Mouse (Mus musculus) adrenal gland, postnatal 36 days (tissue): Measurements from ENCODE around the gene Agpat1. TPM values are rescaled to one million over a fixed set of nuclear protein-coding genes. Genes with fewer than 3 reads are reported as not detected.
A peak's percentile ranks its signal among the peaks of the same experiment; 100 is the strongest.

Source experiments
- DNase-seq, 2 experiments: peaks; one replicate each; pipeline ENCODE4 v3.0.0; 2021; ENCODE audit warnings: mixed read lengths in 1 of 2
- total RNA-seq, 2 experiments: library from RNA; stranded (reverse); gene quantifications; 2 replicates each; pipeline ENCODE4 v1.2.3; 2021

Agpat1 gene
- total RNA-seq, 2 experiments from 2014 or later: 99.4 to 109 TPM

- no peak for DNase-seq
Measured at GRCm38 (mm10) chr17:34652546-34652945, 48.5 kb downstream of the Agpat1 start.

- no peak for DNase-seq
Measured at GRCm38 (mm10) chr17:34652985-34653384, 48.9 kb downstream of the Agpat1 start.

DNA sequence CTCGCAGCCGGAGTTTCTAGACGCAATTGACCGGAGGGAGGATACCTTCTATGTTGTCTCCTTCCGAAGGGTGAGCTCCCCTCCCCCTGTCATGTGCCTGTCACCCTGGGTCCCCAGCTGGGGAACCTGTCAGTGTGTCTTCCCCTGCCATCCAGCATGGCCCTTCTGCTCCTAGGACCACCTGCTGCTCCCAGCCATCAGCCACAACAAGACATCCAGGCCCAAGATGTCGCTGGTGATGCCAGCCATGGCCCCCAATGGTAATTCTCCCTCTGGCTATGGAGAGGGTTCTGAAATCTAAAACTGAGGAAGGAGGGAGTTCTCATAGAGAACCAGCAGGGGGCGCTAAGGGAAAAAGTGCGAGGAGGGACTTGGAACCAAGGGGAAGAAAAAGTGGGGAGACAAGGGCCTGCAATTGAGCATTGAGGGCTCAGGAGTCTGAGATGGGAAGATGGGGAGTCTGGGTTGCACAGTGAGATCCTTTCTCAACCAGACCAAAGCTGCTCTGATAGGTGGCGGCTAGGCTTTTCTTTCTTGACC is 49.8 kb downstream of the Agpat1 start:
- DNase-seq: peak; percentile 59 to 80

DNA sequence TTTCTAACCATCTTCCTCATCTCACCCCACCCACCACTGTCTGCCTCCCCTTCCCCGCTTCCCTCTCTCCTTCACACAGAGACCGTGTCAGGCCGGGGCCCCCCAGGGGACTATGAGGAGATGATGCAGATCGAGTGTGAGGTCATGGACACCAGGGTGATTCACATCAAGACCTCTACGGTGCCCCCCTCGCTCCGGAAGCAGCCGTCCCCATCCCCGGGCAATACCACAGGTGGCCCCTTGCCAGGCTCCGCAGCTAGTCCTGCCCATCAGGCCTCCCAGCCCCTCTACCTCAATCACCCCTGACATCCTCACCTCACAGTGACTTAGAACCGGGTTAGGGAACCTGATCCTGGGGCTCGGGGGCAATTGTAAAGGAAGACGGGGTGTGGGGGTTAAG is 50.3 kb downstream of the Agpat1 start:
- no peak for DNase-seq

GRCm38 (mm10) chr17:34655160-34655559 is 51.1 kb downstream of the Agpat1 start:
- peak; percentile 70 to 75 for DNase-seq

- peak; percentile 88 to 92 for DNase-seq
Measured at GRCm38 (mm10) chr17:34655581-34655991, 51.5 kb downstream of the Agpat1 start.

DNA sequence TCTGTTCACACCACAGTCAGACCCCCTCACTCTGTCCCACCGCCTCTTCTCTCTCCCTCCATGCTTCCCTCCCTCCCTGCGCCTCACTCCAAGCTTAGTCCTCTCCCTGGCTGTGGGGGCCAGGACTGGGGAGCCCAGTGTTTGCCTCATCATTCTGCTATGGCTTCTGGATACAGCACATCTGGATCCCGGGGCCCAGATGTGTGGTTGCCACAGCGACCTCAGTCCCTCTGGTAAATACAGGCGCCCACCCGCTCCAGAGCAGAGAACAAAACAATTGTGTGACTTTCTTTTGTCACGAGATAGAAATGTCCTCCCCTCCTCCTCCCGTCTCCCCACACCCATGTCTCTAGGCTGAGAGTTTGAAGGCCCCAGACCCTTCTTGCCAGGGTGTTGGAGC is 52.6 kb downstream of the Agpat1 start:
- DNase-seq: no peak

DNA sequence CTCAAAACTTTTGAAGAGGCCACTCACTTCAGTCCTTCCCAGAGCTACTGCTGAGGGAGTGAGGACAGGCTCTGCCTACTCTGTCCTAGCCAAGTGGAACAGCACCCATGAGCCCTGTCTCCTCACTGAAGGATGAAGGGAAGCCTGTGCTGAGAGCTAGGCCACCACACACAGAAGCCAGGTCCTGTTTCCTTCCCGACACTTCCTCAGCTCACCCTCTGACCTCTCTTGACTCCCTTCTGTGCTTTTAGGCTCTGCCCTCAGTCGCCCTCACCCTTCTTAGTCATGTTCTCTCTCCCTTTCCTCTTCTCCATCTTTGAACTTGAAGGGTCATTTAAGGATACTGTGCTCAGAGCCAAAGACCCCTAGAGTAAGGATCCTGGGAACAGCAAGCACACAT is 53.2 kb downstream of the Agpat1 start:
- no peak for DNase-seq

DNA sequence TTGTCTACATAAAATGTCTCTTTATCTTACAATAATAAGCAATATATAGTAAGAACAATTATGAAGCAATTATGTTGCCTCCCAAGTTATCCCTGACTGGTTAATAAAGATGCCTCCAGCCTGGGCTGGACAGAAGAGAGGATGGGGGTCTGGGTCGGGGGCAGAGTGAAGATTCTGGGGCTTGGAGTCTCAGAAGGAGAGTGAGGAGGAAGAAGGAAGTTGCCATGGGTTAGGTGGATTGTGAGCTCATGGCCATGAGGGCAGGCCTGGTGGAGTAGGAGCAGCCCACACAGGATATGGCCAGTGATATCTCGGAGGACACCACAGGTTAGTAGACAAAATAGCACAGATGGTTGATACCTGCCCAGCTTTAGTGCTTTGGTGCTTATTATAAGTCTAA is 54.1 kb downstream of the Agpat1 start:
- no peak for DNase-seq

DNA sequence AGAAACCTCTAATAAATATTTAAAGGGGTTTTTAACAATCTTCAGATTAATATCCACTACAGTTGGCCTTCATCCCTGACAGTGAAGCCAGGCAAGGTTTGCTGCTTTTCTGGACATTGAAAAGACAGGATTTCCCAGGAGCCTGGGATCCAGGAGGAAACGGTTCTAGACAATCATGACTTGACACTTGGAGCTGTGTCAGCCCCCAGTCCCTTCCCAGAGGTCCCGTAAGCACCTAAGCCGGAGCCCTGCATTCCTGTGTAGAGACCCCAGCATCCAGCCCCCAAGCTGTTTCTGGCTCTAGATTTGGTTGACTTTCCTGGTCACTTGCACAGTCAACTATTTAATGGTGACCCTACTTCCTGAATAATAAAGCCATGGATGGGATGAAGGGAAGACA is 54.5 kb downstream of the Agpat1 start:
- no peak for DNase-seq

DNA sequence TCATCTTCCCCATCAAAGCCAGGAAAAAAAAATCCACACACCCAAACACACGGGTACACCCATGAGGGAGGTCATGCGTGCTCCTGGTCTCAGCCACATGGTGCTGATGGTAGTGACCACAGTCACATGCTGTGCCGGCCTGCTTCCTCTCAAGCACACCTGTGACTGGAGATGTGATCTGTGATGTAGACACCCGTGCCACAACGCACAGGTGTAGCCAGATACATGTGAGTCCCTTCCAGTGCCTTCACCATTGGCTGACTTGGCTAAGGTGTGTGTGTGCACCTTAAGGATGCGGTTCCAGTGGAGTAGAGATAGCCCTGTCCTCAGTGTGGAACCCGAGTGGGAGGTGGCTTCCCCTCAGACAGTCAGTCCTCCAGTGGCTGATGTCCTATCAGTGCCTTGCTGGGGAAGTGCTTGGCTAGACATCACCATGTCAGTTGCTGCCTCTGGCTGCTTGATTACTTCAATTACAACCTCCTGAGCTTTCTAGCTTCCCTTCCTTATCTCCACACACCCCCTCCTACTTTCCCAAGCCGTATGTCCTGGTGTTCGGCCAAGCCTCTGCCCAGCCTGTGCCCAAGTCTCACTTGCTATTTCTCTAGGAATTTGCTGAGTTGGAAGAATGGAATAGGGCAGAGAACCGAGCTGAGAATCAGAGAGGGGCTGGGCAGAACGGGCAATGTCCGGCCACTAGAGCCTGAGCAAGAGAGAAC is 55.3 kb downstream of the Agpat1 start:
- no peak for DNase-seq

GRCm38 (mm10) chr17:34659897-34660214 is 55.8 kb downstream of the Agpat1 start:
- DNase-seq: no peak

DNA sequence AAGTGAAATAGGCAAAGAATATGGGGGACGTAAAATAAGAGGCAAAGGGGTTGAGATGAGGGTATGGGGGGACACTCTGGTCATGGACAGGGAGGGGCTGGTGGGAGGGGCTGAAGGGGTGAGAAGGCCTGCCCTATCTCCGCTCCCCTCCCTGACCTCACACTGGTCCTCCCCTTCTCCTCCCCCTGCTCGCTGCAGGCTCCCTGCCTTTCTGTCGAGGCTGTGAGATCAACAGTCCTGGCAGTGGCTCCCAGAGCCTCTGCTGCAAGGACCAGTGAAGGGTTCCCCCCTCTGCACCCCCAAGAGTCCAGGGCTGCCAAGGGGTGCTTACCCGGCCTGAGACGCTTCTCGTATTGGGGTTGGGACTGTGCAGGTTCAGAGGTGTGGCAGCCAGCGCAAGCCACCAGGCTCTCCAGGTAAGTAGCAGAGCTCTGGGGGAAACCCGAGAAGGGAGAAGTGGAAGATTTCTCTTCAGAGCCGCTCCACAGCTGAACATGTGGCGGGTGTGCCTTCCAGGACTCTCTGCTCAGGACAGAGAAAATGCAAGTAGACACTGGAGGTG is 56.3 kb downstream of the Agpat1 start:
- peak in 1 of 2 experiments; percentile 38 for DNase-seq

DNA sequence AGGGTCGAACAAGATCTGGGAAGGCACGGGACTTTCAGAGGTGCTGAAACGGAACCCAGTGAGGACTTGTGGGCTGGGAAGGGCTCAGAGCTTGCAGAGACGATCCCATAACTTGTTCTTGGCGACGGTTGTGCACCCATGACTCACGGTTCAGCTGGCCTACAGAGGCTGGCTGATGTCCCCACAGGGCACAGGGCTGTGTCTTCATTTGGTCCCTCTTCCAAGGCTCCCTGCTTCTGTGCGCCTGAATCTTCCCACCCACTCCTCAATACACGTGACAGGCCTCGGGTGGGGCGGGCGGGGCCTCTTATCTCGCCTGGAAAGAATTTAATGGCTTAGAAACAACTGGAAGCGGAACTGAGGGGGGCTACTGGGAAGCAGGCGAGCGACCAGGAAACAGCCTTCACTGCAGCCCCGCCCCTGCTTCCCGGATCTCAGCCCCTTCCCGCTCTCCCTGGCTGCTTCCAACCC is 57.1 kb downstream of the Agpat1 start:
- peak; percentile 76 to 78 for DNase-seq

DNA sequence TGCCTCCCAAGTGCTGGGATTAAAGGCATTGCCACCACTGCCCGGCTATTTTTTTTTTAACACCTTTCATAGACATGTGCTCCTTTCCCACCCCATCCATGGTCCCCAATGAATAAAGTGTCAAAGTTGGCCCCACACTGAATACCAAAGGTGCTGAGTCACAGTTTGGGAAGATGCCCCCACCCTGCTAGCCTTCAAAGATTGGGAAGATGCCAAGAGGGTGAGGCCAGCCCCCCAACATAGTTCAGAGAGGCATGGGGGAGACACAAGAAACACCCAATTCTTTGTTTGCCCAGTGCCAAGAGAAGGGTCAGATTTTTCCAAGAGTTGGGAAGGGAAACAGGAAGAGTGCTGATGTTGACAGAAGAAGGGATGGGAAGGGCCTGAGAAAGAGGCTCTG is 58.4 kb downstream of the Agpat1 start:
- no peak for DNase-seq

- DNase-seq: no peak
Measured at GRCm38 (mm10) chr17:34662978-34663377, 58.9 kb downstream of the Agpat1 start.

Other genes starting within 250 kb of the Agpat1 start
- under 1 TPM; 0.23 to 0.30 TPM for gene Btnl2, start 249.4 kb upstream of the Agpat1 start, total RNA-seq
- gene Btnl1, start 227.1 kb upstream of the Agpat1 start, total RNA-seq: not detected
- 1 to 10 TPM; 1.2 to 1.8 TPM for gene BC051142, start 205.4 kb upstream of the Agpat1 start, total RNA-seq
- not detected for gene Btnl4, start 126.9 kb upstream of the Agpat1 start, total RNA-seq
- not detected for gene Btnl6, start 86.9 kb upstream of the Agpat1 start, total RNA-seq
- gene Notch4, start 40.0 kb upstream of the Agpat1 start, total RNA-seq: 10 to 100 TPM; 20.1 to 37.0 TPM
- gene Gpsm3, start 14.5 kb upstream of the Agpat1 start, total RNA-seq: 1 to 10 TPM; 5.2 to 6.2 TPM
- 10 to 100 TPM; 34.7 to 41.4 TPM for gene Pbx2, start 13.0 kb upstream of the Agpat1 start, total RNA-seq
- under 1 TPM; 0.82 to 0.99 TPM for gene Ager, start 6.4 kb upstream of the Agpat1 start, total RNA-seq
- gene Rnf5, start 572 bp upstream of the Agpat1 start, total RNA-seq: 10 to 100 TPM; 67.7 to 86.5 TPM
- 1 to 10 TPM; 2.9 to 4.6 TPM for gene Egfl8, start 11.7 kb downstream of the Agpat1 start, total RNA-seq
- 10 to 100 TPM; 57.8 to 70.0 TPM for gene Ppt2, start 24.2 kb downstream of the Agpat1 start, total RNA-seq
- gene Prrt1, start 25.3 kb downstream of the Agpat1 start, total RNA-seq: 10 to 100 TPM in 1 of 2 experiments, 1 to 10 TPM in 1; 5.0 to 14.3 TPM
- 10 to 100 TPM; 12.7 to 15.8 TPM for gene Fkbpl, start 40.5 kb downstream of the Agpat1 start, total RNA-seq
- gene Atf6b, start 42.9 kb downstream of the Agpat1 start, total RNA-seq: 10 to 100 TPM; 45.7 to 58.8 TPM
- gene Tnxb, start 66.3 kb downstream of the Agpat1 start, total RNA-seq: 10 to 100 TPM; 26.9 to 34.3 TPM
- 100 to 1,000 TPM; 140 to 152 TPM for gene C4b, start 139.6 kb downstream of the Agpat1 start, total RNA-seq
- gene Cyp21a1, start 200.3 kb downstream of the Agpat1 start, total RNA-seq: 1,000 to 10,000 TPM; 6,006 to 9,312 TPM
- 10 to 100 TPM; 35.8 to 57.5 TPM for gene Stk19, start 232.7 kb downstream of the Agpat1 start, total RNA-seq
- 10 to 100 TPM; 66.9 to 67.3 TPM for gene Dxo, start 232.8 kb downstream of the Agpat1 start, total RNA-seq
- 10 to 100 TPM; 59.5 to 59.9 TPM for gene Skiv2l, start 245.9 kb downstream of the Agpat1 start, total RNA-seq
- 10 to 100 TPM; 52.6 to 53.4 TPM for gene Nelfe, start 246.1 kb downstream of the Agpat1 start, total RNA-seq